Mouse (Mus musculus) kidney, embryonic 14.5 days (tissue): Measurements from ENCODE around the gene Hnrnpll. TPM values are rescaled to one million over a fixed set of nuclear protein-coding genes. Genes with fewer than 3 reads are reported as not detected.
A peak's percentile ranks its signal among the peaks of the same experiment; 100 is the strongest.
"Not testable (repeated sequence)": the region's sequence is repeated elsewhere in the genome, so short reads cannot be mapped to it uniquely, and the experiment has no call there.

ENCODE experiments used
- ATAC-seq: fragments of 200-750 bp; cut with Nextera tagmentation; 2 replicates; pipeline ENCODE4 v1.8.0; 2017; ENCODE audit warnings: moderate number of reproducible peaks, mild to moderate bottlenecking, moderate TSS enrichment, moderate library complexity; ENCODE audit not compliant: low FRiP score, low TSS enrichment
- H3K27ac ChIP-seq: fragments of 300-500 bp; sonication (generic); 2 replicates; pipeline ENCODE4 v1.5.1; 2014; ENCODE audit warnings: low read depth, mild to moderate bottlenecking, low read length, moderate library complexity, mixed read lengths
- H3K27me3 ChIP-seq: fragments of 300-500 bp; sonication (generic); 2 replicates; pipeline ENCODE4 v1.6.1; 2014; ENCODE audit warnings: mild to moderate bottlenecking, low read length; ENCODE audit not compliant: control insufficient read depth, insufficient read depth
- H3K36me3 ChIP-seq: fragments of 300-500 bp; sonication (generic); 2 replicates; pipeline ENCODE4 v1.6.1; 2014; ENCODE audit warnings: low read length, mixed read lengths; ENCODE audit not compliant: control insufficient read depth, insufficient read depth
- H3K4me1 ChIP-seq: fragments of 300-500 bp; sonication (generic); 2 replicates; pipeline ENCODE4 v1.6.1; 2014; ENCODE audit warnings: low read length, mixed read lengths; ENCODE audit not compliant: control insufficient read depth, insufficient read depth
- H3K4me2 ChIP-seq: fragments of 300-500 bp; sonication (generic); replicated peaks from 2 replicates; pipeline ENCODE4 v1.6.1; 2014; ENCODE audit warnings: low read depth, mild to moderate bottlenecking, low read length
- H3K4me3 ChIP-seq: fragments of 300-500 bp; sonication (generic); 2 replicates; pipeline ENCODE4 v1.5.1; 2014; ENCODE audit warnings: mild to moderate bottlenecking, low read length
- H3K9ac ChIP-seq: fragments of 300-500 bp; sonication (generic); 2 replicates; pipeline ENCODE4 v1.6.1; 2014; ENCODE audit warnings: low read depth, mild to moderate bottlenecking, low read length, moderate library complexity
- H3K9me3 ChIP-seq: fragments of 300-500 bp; sonication (generic); 2 replicates; pipeline ENCODE4 v1.6.1; 2016; ENCODE audit warnings: low read length; ENCODE audit not compliant: control insufficient read depth
- WGBS: fragments of 180-500 bp; shearing (Covaris S2); extraction: QIAGEN DNeasy Blood & Tissue Kit; methylation state at CpG from one replicate; pipeline ENCODE4 v1.1.7; 2014; 5-methylcytosine and 5-hydroxymethylcytosine counted together
- polyA plus RNA-seq: library from polyadenylated mRNA; unstranded; fragments of >200 nt; fragmentation: Nextera tagmentation; extraction: Ambion mirVana; gene quantifications from 2 replicates; pipeline ENCODE4 v1.2.1, GENCODE M21; 2014

Gene Hnrnpll
- polyA plus RNA-seq, 1 experiment from 2014 or later, result 90.1 TPM

- not testable (repeated sequence) for H3K27ac ChIP-seq, H3K4me1 ChIP-seq, H3K27me3 ChIP-seq, H3K9ac ChIP-seq, H3K4me3 ChIP-seq, H3K4me2 ChIP-seq, H3K9me3 ChIP-seq, ATAC-seq, H3K36me3 ChIP-seq
- WGBS, result 91% methylated on average over 4 of the region's 4 CpGs
Measured at GRCm38 (mm10) chr17:80016400-80016799, 45.7 kb downstream of the Hnrnpll start.

- Histone ChIP-seq H3K36me3 (no peaks in the 10 kb centered on the region), H3K4me2 (no peak overlapping the region), H3K4me1 (no peaks in the 10 kb centered on the region), H3K27ac (no peak overlapping the region), H3K9me3 (no peaks in the 10 kb centered on the region), H3K27me3 (no peaks in the 10 kb centered on the region), H3K4me3 (no peak overlapping the region), H3K9ac (no peak overlapping the region)
- 78% methylated on average over 8 of the region's 8 CpGs for WGBS
- ATAC-seq, result no peak
Measured at GRCm38 (mm10) chr17:80014361-80014809, 47.7 kb downstream of the Hnrnpll start.

GRCm38 (mm10) chr17:80009926-80010325, 52.2 kb downstream of the Hnrnpll start:
- peak; percentile 50 for ATAC-seq
- Histone ChIP-seq H3K4me2 (no peak overlapping the region), H3K9me3 (no peaks in the 10 kb centered on the region), H3K4me1 (peaks cover 15% of the 10 kb centered on the region), H3K9ac (no peak overlapping the region), H3K27me3 (no peaks in the 10 kb centered on the region), H3K36me3 (no peaks in the 10 kb centered on the region), H3K27ac (no peak overlapping the region), H3K4me3 (no peak overlapping the region)
- whole genome bisulfite sequencing, result 16% methylated on average over 15 of the region's 15 CpGs

- no peak for ATAC-seq
- Histone ChIP-seq H3K9ac (no peak overlapping the region), H3K4me2 (no peak overlapping the region), H3K27me3 (no peaks in the 10 kb centered on the region), H3K27ac (no peak overlapping the region), H3K4me3 (no peak overlapping the region), H3K36me3 (no peaks in the 10 kb centered on the region), H3K4me1 (peaks cover 15% of the 10 kb centered on the region), H3K9me3 (no peaks in the 10 kb centered on the region)
- 46% methylated on average over 5 of the region's 5 CpGs for WGBS
Measured at GRCm38 (mm10) chr17:80008847-80009246, 53.3 kb downstream of the Hnrnpll start.

- 43% methylated on average over 17 of the region's 17 CpGs for WGBS
- Histone ChIP-seq H3K4me1 (peaks cover 15% of the 10 kb centered on the region), H3K4me2 (no peak overlapping the region), H3K9ac (no peak overlapping the region), H3K27ac (no peak overlapping the region), H3K36me3 (no peaks in the 10 kb centered on the region), H3K27me3 (no peaks in the 10 kb centered on the region), H3K9me3 (no peaks in the 10 kb centered on the region), H3K4me3 (no peak overlapping the region)
- no peak for ATAC-seq
Measured at GRCm38 (mm10) chr17:80004345-80005239, 57.5 kb downstream of the Hnrnpll start.

DNA sequence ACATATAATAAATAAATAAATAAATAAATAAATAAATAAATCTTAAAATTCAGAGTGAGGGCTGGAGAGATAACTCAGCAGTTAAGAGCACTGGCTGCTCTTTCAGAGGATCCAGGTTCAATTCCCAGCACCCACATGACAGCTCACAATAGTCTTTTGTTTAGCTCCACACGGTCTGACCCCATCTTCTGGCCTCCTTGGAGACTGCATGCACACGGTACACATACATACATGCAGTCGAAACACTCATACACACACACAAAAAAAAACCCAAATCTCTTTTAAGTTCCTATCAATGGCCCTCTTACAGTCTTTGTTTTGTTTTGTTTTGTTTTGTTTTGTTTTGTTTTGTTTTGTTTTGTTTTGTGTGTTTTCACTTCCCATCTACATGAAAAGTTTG, 58.3 kb downstream of the Hnrnpll start:
- H3K4me3 ChIP-seq, H3K36me3 ChIP-seq, H3K4me2 ChIP-seq, ATAC-seq, H3K27ac ChIP-seq, H3K27me3 ChIP-seq, H3K9ac ChIP-seq, H3K9me3 ChIP-seq: not testable (repeated sequence)
- WGBS, result 98% methylated on average over 3 of the region's 3 CpGs
- H3K4me1 ChIP-seq, result peaks cover 15% of the 10 kb centered on the region

- ATAC-seq, result no peak
- peaks cover 9% of the 10 kb centered on the region for H3K4me1 ChIP-seq
- no peak overlapping the region for H3K27ac ChIP-seq
- no peaks in the 10 kb centered on the region for H3K27me3 ChIP-seq
- WGBS, result 63% methylated on average over 3 of the region's 3 CpGs
- no peak overlapping the region for H3K9ac ChIP-seq
- no peak overlapping the region for H3K4me2 ChIP-seq
- no peaks in the 10 kb centered on the region for H3K9me3 ChIP-seq
- no peak overlapping the region for H3K4me3 ChIP-seq
- H3K36me3 ChIP-seq, result no peaks in the 10 kb centered on the region
Measured at GRCm38 (mm10) chr17:80002385-80002852, 59.7 kb downstream of the Hnrnpll start.

DNA sequence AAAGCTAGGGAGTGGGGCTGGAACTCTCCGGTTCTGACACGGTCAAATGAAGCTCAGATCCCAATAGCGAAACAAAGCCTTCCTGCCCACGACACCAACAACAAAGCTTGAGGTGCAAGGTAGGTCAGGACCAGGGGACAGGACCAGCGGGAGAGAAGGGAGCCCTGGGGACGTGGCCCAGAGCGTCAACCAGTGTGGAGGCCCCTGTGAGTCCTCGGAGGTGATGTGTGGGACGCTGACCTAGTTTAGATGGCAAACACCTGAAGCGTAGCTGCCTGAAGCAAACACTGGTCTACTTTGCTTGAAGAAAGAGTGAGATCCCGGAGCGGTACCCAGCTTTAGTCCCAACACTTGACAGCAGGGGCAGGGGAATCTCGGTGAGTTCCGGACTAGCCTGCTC, 62.5 kb downstream of the Hnrnpll start:
- Histone ChIP-seq H3K27me3 (no peaks in the 10 kb centered on the region), H3K4me2 (no peak overlapping the region), H3K9ac (no peak overlapping the region), H3K27ac (no peak overlapping the region), H3K4me3 (no peak overlapping the region), H3K4me1 (no peaks in the 10 kb centered on the region), H3K36me3 (no peaks in the 10 kb centered on the region), H3K9me3 (no peaks in the 10 kb centered on the region)
- ATAC-seq, result no peak
- 92% methylated on average over 14 of the region's 14 CpGs for WGBS

DNA sequence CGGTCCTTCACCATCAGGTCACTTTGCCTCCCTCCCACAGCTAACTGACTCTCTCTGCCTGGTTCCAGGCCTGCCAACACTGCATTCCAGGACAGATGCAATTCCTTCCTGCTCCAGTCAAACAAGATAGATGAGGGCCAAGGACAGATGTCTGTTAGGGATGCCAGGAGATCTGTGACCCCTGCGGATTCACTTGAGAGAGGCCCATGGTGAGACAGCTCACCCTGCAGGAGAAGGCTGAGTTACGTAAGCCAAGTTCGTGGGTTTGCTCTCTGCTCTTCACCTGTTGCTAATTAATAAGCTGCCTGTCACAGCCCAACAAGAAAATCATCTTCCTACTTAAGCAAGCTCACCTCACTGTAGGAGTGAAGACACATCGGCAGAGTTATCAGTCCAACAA, 63.1 kb downstream of the Hnrnpll start:
- no peak overlapping the region for H3K9ac ChIP-seq
- no peak overlapping the region for H3K27ac ChIP-seq
- no peaks in the 10 kb centered on the region for H3K36me3 ChIP-seq
- ATAC-seq, result no peak
- WGBS, result 70% methylated on average over 5 of the region's 5 CpGs
- H3K27me3 ChIP-seq, result no peaks in the 10 kb centered on the region
- no peak overlapping the region for H3K4me3 ChIP-seq
- no peaks in the 10 kb centered on the region for H3K4me1 ChIP-seq
- H3K4me2 ChIP-seq, result no peak overlapping the region
- no peaks in the 10 kb centered on the region for H3K9me3 ChIP-seq
